Mouse (Mus musculus) adrenal gland, postnatal 25 days (tissue): ENCODE measurements around the gene Ccdc189. TPM values are rescaled to one million over a fixed set of nuclear protein-coding genes. Genes with fewer than 3 reads are reported as not detected.

ENCODE experiments used
- DNase-seq: peaks from one replicate; pipeline ENCODE4 v3.0.0; 2021; ENCODE audit warnings: mixed read lengths
- total RNA-seq: library from RNA; stranded (reverse); gene quantifications from 2 replicates; pipeline ENCODE4 v1.2.3, GENCODE M21; 2021

Gene Ccdc189
- total RNA-seq, 1 experiment from 2014 or later: 15.4 TPM

GRCm38 (mm10) chr7:127591108-127591507 is 2.7 kb upstream of the Ccdc189 start:
- no peak for DNase-seq

GRCm38 (mm10) chr7:127589637-127590036 is 1.2 kb upstream of the Ccdc189 start:
- no peak for DNase-seq

- no peak for DNase-seq
Measured at GRCm38 (mm10) chr7:127588901-127589300, 506 bp upstream of the Ccdc189 start.

- no peak for DNase-seq
Measured at GRCm38 (mm10) chr7:127587196-127587595, 1.2 kb downstream of the Ccdc189 start.

- no peak for DNase-seq
Measured at GRCm38 (mm10) chr7:127586149-127586548, 2.2 kb downstream of the Ccdc189 start.

- no peak for DNase-seq
Measured at GRCm38 (mm10) chr7:127585031-127585430, 3.4 kb downstream of the Ccdc189 start.

- DNase-seq: no peak
Measured at GRCm38 (mm10) chr7:127583260-127583659, 5.1 kb downstream of the Ccdc189 start.

- DNase-seq: no peak
Measured at GRCm38 (mm10) chr7:127574115-127574514, 14.3 kb downstream of the Ccdc189 start.

GRCm38 (mm10) chr7:127573503-127574008 is 14.8 kb downstream of the Ccdc189 start:
- no peak for DNase-seq

GRCm38 (mm10) chr7:127572895-127573471 is 15.4 kb downstream of the Ccdc189 start, which contains the start of gene Phkg2:
TSS of gene Phkg2 (plus strand) at chr7:127573340.
- peak; percentile 84 for DNase-seq

GRCm38 (mm10) chr7:127564381-127565150 is 23.8 kb downstream of the Ccdc189 start:
- DNase-seq: peak; percentile 38

- no peak for DNase-seq
Measured at GRCm38 (mm10) chr7:127561340-127561858, 27.0 kb downstream of the Ccdc189 start, which contains the start of gene Tmem265. TSS of gene Tmem265 (plus strand) at chr7:127561390.

GRCm38 (mm10) chr7:127560580-127560979 is 27.8 kb downstream of the Ccdc189 start:
- DNase-seq: no peak

- no peak for DNase-seq
Measured at GRCm38 (mm10) chr7:127551558-127551957, 36.8 kb downstream of the Ccdc189 start.

GRCm38 (mm10) chr7:127549116-127549835 is 39.1 kb downstream of the Ccdc189 start:
- DNase-seq: peak; percentile 48

GRCm38 (mm10) chr7:127541671-127542070 is 46.7 kb downstream of the Ccdc189 start:
- DNase-seq: no peak

Other genes with a start within 250 kb of the Ccdc189 start
- gene Zfp768, start 243.0 kb downstream of the Ccdc189 start, total RNA-seq: 31.4 and 32.8 TPM in 2 replicates
- 8.3 and 11.2 TPM in 2 replicates for gene Zfp747, start 212.5 kb downstream of the Ccdc189 start, total RNA-seq
- gene 9130019O22Rik, start 201.4 kb downstream of the Ccdc189 start, total RNA-seq: 5.3 and 5.9 TPM in 2 replicates
- gene E430018J23Rik, start 195.0 kb downstream of the Ccdc189 start, total RNA-seq: 9.6 and 10.7 TPM in 2 replicates
- 7.5 and 8.0 TPM in 2 replicates for gene Zfp764, start 181.8 kb downstream of the Ccdc189 start, total RNA-seq
- 13.3 and 23.3 TPM in 2 replicates for gene Zfp688, start 166.5 kb downstream of the Ccdc189 start, total RNA-seq
- gene Zfp689, start 139.4 kb downstream of the Ccdc189 start, total RNA-seq: 3.3 and 4.2 TPM in 2 replicates
- 62.4 and 63.3 TPM in 2 replicates for gene Prr14, start 129.0 kb downstream of the Ccdc189 start, total RNA-seq
- 84.4 and 86.7 TPM in 2 replicates for gene Fbrs, start 109.4 kb downstream of the Ccdc189 start, total RNA-seq
- 111 and 125 TPM in 2 replicates for gene Srcap, start 76.6 kb downstream of the Ccdc189 start, total RNA-seq
- 21.7 and 31.3 TPM in 2 replicates for gene Gm42715, start 69.0 kb downstream of the Ccdc189 start, total RNA-seq
- not detected in 2 replicates for gene Tmem265, start 27.2 kb downstream of the Ccdc189 start, total RNA-seq
- 52.3 and 55.0 TPM in 2 replicates for gene Phkg2, start 15.3 kb downstream of the Ccdc189 start, total RNA-seq
- 60.6 and 69.6 TPM in 2 replicates for gene Rnf40, start 172 bp upstream of the Ccdc189 start, total RNA-seq
- 25.1 and 25.4 TPM in 2 replicates for gene Zfp629, start 27.2 kb upstream of the Ccdc189 start, total RNA-seq
- gene Bcl7c, start 120.3 kb upstream of the Ccdc189 start, total RNA-seq: 64.9 and 114 TPM in 2 replicates
- 2.5 and 2.6 TPM in 2 replicates for gene Ctf1, start 124.1 kb upstream of the Ccdc189 start, total RNA-seq
- gene Ctf2, start 143.6 kb upstream of the Ccdc189 start, total RNA-seq: not detected in 2 replicates
- gene Fbxl19, start 155.9 kb upstream of the Ccdc189 start, total RNA-seq: 18.3 and 18.5 TPM in 2 replicates
- 31.5 and 37.2 TPM in 2 replicates for gene Orai3, start 181.2 kb upstream of the Ccdc189 start, total RNA-seq
- gene Setd1a, start 188.1 kb upstream of the Ccdc189 start, total RNA-seq: 36.9 and 49.8 TPM in 2 replicates
- gene Gm49388, start 197.0 kb upstream of the Ccdc189 start, total RNA-seq: 4.4 and 6.9 TPM in 2 replicates
- gene Hsd3b7, start 212.0 kb upstream of the Ccdc189 start, total RNA-seq: 49.1 and 66.2 TPM in 2 replicates
- 101 and 122 TPM in 2 replicates for gene Stx4a, start 235.7 kb upstream of the Ccdc189 start, total RNA-seq
- 4.2 and 8.0 TPM in 2 replicates for gene Stx1b, start 236.0 kb upstream of the Ccdc189 start, total RNA-seq